Mouse (Mus musculus): ENCODE data around the gene Atp6v1g2. TPM values are rescaled to one million over a fixed set of nuclear protein-coding genes. Genes with fewer than 3 reads are reported as not detected.
A peak's percentile ranks its signal among the peaks of the same experiment; 100 is the strongest.

The Atp6v1g2 gene
- total RNA-seq (2021): 100 to 1,000 TPM; 329 to 351 TPM

DNA sequence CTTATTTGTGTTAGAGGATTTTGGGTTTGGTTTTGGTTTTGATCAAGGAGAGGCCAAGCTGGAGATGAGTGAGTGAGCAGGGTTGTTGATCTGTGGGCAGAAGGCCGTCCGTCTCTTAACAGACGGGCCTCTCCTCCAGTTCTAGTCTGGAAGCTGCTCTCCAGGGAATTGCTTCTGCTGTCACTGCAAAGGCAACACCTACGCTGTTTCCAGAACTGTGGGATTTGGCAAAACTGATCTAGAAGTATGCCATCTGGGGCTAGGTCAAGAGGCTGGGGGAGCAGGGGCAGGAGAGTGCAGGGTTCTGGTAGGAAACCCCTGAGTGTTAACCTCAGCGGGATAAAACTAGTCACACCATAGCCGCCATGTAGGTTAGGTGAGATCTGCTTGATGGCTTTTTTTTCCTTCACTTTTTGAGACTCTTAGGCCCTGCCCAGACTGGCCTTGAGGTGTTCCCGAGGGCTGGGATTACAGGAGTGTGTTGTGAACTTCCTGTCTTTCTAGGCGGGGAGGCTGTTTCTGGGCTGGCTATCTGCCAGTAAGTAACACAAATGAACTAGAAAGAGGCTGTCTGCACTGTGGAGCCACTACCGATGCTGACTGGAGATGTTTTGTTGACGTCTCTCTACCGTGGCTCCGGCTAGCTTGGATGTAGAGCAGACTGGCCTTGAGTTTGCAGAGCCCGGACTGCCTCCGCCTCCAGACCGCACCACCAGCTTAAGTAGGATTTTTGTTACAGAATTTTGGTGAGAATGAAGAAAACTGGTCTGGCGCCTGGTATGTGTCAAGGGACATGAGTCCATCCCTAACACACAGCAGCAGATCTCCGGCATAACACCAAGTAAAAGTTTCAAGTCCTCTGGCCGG is at the start of gene Atp6v1g2:
Gene Atp6v1g2, plus strand, starts transcription at position 547 of the 867 bp plus-strand sequence.
- intact Hi-C loops (cut with DNase I): no loop called here
- DNase-seq (ENCODE audit: extremely low spot score in 1 of 2, low spot score in 2 of 2): no peak

DNA sequence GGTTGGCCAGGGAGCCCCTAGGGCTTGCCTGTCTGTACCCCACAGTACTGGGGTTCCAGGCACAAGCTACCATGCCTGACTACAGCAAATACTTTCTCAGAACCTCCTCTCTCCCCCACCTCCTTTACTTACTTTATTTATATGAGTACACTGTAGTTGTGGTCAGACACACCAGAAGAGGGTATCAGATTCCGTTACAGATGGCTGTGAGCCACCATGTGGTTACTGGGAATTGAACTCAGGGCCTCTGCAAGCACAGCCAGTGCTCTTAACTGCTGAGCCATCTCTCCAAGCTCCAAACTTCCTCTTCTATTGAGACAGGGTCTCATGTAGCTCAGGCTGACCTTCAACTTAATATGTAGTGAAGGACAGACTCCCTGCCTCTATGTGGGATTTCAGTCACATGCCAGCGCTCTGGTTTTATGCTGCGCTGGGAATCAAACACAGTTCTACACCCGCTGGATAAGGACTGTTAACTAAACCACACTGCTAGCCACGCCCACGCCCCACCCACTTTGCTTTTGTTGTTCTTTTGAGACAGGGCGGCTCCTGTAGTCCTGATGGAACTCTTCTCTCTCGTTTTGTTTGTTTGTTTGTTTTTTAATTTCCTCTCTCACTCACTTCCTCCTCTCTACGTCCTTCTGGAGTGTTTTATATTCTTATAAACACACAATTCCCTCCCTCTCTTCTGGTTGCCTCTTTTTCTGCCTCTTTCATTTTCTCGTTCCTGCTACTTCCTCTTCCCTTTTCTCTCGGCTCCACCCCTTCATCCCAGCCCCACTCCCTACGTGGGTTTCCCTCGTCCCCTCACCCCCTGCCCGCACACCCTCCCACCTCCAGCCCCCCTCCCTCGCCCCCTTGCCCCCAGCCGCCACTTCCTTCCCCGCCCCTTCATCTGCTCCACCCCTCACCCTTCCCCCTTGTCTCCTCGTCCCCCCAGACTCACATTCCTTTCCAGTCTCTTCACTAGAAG is 47.5 kb upstream of the Atp6v1g2 start:
- intact Hi-C loops (cut with DNase I): no loop called here
- DNase-seq (ENCODE audit: extremely low spot score in 1 of 2, low spot score in 2 of 2): peak in 1 of 2 experiments; percentile 75

DNA sequence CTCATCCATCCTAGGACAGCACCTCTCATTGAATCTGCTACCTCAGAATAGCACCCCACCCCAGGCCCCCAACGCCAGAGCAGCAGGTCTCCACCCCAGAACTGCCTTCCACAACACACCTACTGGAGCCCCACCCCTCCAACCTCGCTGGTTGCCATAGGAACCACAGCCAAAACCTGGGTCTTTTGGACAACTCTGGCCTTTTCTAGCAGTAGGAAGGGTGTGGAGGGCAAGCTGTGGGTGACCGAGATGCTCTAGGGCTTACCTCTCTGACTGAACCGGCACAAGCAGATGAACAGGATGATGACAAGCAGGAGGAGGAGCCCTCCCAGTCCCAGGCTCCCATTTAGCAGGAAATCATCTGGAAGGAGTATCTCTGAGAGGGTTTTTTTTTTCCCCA is 46.8 kb upstream of the Atp6v1g2 start:
- DNase-seq (ENCODE audit: extremely low spot score in 1 of 2, low spot score in 2 of 2): no peak

DNA sequence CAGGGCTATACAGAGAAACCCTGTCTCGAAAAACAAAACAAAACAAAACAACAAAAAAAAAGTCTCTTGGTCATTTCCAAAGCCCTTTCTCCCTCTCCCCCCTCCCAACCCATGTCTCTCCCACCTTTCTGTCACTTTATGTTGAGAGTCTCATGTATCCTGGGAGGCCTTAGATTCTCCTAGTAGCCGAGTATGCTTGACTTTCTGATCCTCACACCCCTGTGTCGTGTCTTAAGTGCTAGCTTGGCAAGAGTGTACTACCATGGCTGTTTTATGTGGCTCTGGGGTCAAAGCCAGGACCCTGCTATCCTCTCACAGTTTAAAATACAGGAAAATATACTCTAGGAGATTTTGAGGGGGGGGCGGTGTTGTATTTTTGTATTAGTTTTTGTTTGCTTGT is 46.1 kb upstream of the Atp6v1g2 start:
- no peak for DNase-seq (ENCODE audit: extremely low spot score in 1 of 2, low spot score in 2 of 2)
- intact Hi-C loops (cut with DNase I): no loop called here

More for the DNA sequence above, 46.8 kb upstream of the Atp6v1g2 start:
- intact Hi-C loops (cut with DNase I): no loop called here

DNA sequence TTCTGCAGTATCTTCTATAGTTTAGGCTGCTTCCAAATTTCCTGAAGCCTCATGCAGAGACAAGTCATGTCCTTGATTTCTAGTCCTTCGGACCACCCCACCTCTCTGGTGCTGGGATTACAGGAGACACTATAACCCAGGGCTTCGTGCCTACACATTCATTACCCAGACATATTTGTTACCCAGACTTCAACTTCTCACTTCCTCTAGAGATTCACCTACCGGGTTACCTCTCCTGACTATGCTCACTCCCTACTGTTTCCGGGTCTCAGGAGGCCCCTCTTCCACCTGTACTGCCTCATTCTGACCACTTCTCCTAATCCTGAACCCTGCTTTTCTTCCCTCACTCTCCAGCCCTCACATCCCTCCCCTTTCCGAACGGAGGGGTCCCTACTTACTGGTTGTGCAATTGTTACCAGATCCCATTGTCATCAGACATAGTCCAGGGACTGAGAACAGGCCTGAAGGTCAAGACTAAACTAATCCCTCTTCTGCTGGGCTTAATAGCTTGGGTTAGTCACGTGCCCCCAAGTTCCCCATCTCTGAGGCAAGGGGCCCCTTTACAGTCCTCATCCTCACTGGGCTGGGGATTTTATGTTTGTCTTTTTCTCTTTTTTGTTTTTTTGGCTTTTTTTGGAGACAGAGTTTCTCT is 45.4 kb upstream of the Atp6v1g2 start, which contains the start of gene Lst1:
Gene Lst1, minus strand, starts transcription at position 481 of the 652 bp plus-strand sequence.
- no peak for DNase-seq (ENCODE audit: extremely low spot score in 1 of 2, low spot score in 2 of 2)

DNA sequence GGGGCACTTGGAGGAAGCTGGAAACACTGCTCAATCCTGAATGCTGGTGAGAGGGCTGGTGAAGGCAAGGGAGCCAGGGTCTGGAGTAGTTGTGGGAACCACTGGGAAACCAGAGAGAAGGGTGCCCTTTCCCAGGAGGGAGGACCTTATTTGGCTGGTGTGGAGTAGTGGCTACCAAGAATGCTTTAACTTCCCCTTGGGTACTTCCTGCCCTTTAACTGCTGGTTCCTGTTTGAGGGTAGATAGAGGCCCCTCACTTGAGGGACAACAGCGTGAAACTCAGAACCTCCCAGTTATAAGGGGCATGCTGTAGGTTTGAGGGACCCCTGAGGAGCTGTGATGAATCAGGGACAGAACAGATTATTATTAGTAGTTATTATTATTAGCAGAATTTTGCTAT is 44.3 kb upstream of the Atp6v1g2 start:
- intact Hi-C loops (cut with DNase I): no loop called here
- DNase-seq (ENCODE audit: extremely low spot score in 1 of 2, low spot score in 2 of 2): no peak

More for the DNA sequence above, 45.4 kb upstream of the Atp6v1g2 start, which contains the start of gene Lst1:
- intact Hi-C loops (cut with DNase I): no loop called here

DNA sequence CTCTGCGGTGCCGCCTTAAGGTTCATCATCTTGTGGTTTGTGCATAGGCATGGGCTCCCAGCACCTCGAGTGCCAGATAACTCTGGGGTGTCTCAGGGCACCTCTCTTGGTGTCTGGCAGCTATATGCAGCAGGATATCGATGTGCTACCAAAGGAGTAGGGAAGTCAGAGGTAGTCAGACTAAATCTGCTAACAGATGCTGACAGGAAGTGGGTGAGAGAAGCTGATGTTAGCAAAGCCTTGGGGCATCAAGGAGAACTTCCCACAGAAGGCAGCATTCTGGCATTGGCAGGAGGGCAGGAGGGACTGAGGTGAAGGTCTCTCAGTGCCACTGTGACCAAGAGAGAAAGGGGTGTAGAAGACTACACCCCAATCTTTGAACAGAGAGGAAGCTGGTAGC is 43.4 kb upstream of the Atp6v1g2 start:
- DNase-seq (ENCODE audit: extremely low spot score in 1 of 2, low spot score in 2 of 2): no peak
- intact Hi-C loops (cut with DNase I): no loop called here

DNA sequence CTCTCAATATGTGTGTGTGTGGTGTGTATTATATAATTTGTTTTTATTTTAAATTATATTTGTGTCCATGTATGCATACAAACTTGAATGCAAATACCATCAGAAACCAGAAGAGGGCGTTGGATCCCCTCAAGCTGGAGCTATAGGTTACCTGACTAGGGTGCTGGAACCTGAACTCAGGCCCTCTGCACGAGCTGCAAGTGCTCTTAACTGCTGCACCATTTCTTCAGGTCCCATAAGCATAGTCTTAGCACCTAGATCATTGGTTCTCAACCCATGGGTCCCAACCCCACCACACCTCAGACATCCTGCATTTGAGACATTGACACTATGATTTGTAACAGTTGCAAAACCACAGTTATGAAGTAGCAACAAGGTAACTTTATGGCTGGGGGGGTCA is 41.7 kb upstream of the Atp6v1g2 start:
- intact Hi-C loops (cut with DNase I): no loop called here
- DNase-seq (ENCODE audit: extremely low spot score in 1 of 2, low spot score in 2 of 2): no peak

DNA sequence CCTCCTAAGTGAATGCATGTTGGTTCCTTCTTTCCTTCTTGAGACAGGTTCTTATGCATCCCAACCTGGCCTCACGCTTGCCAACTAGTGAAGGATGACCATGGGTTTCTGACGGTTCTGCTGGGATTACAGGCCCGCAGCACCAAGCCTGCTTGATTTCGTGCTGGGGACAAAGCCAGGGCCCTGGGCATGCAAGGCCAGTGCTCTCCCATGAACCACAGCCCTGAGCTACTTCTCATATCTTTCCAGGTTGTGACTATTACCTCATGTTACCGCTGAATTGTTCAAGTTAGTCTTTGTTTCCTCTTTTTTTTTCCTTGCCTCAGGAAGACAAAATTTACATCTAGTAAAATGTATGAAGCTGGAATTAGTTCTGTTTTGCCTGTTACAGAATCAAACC is 40.5 kb upstream of the Atp6v1g2 start:
- DNase-seq (ENCODE audit: extremely low spot score in 1 of 2, low spot score in 2 of 2): no peak
- intact Hi-C loops (cut with DNase I): no loop called here

DNA sequence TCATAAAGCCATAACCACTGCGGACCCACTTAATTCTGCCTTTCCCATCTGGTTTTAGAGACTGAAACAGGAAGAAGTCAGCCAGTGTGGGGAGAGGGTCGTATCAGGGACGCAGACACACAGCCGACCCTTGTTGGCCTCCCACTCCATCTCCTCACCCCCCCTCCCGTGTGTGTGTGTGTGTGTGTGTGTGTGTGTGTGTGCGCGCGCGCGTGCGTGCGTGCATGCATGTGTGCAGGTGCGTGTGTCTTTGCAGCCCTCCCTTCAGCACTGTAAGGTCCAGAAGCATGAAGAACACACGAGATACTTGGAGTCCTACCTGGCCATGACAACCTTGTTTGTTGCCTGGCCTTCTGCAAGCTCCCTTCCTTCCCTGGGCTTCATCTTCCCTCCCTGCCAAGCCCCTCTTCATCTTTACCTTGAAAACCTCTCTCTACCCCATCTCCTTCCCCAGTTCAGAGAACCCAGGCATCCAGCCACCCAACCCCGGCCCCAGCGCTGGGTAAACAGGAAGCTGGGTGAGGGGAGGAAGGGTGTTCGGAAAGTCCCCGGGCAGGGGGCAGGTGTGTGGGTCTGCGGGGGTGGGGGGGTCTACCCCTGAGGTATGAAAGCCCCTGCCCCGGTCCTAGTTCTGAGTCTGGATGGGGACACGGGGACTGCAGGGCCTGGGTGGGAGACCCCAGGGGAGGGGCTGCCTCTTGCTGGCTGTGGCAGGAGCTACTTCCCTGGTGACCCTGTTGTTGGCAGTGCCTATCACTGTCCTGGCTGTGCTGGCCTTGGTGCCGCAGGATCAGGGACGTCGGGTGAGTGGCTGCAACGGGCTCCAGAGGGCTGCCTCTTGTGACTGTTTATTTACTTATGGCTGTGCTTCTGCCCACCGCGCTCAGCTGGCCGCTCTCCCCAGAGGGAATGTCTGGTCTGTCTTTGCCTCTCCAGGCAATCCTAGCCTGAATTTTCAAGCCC is 39.3 kb upstream of the Atp6v1g2 start, which contains the start of gene Ltb:
Gene Ltb, plus strand, starts transcription at position 559 of the 963 bp plus-strand sequence.
- intact Hi-C loops (cut with DNase I): no loop called here
- no peak for DNase-seq (ENCODE audit: extremely low spot score in 1 of 2, low spot score in 2 of 2)

DNA sequence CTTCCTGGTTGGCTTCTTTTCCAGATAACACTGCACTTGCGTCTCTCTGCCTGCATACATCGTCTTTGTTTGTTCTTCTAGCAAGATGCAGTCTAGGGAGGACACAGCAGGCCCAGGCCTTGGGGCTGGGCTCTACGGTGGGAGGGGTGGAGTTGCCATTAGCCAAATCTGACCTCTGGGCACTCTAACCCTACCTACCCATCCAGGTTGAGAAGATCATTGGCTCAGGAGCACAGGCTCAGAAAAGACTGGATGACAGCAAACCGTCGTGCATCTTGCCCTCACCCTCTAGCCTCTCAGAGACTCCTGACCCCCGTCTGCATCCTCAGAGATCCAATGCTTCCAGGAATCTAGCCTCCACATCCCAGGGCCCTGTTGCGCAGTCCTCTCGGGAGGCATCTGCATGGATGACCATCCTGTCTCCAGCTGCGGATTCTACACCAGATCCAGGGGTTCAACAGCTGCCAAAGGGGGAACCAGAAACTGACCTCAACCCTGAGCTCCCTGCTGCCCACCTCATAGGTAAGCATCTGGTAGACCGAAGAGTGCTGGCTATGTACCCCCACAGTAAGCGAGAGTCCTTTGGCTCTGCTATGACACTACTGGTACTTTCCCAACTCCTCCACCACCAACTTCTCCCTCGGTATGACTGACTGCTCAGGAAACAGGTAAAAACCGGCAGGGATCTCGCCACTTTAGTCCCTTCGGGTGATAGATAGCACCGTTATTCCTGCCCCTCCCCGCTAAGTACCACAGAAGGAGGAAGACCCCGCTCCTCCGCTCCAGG is 38.4 kb upstream of the Atp6v1g2 start:
- intact Hi-C loops (cut with DNase I): no loop called here
- no peak for DNase-seq (ENCODE audit: extremely low spot score in 1 of 2, low spot score in 2 of 2)

DNA sequence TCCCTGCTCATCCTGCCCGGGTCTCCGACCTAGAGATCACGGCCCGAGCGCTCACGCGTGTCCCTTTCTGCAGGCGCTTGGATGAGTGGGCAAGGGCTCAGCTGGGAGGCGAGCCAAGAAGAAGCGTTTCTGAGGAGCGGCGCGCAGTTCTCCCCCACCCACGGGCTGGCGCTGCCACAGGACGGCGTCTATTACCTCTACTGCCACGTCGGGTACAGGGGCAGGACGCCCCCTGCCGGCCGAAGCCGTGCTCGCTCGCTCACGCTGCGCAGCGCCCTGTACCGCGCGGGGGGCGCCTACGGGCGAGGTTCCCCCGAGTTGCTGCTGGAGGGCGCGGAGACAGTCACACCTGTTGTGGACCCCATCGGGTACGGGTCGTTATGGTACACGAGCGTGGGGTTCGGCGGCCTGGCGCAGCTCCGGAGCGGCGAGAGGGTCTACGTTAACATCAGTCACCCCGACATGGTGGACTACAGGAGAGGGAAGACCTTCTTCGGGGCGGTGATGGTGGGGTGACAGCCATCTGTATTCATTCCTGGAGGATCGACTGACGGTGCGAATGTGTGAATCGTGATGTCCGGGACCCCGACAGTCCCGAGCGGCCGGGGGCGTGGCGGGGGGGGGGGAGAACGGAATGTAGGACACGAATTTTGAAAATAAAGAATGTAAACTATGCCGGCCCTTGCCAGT is 37.7 kb upstream of the Atp6v1g2 start:
- intact Hi-C loops (cut with DNase I): no loop called here
- DNase-seq (ENCODE audit: extremely low spot score in 1 of 2, low spot score in 2 of 2): peak; percentile 70 to 90

DNA sequence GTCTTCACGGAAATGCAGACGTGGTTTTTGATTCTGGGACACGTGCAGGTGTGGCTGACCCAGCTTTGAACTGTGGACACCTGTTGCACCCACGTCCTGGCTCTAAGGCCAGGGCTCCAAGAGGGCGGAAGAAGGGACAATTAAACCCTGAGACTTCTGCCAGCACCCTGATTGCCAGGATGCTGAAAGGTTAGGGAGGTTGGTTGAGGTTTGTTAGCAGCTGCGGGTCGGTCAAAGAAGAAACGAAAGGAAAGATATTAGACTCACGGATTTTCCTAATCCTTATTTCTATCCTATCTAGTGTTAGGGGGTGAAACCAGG is 37.2 kb upstream of the Atp6v1g2 start:
- intact Hi-C loops (cut with DNase I): no loop called here

DNA sequence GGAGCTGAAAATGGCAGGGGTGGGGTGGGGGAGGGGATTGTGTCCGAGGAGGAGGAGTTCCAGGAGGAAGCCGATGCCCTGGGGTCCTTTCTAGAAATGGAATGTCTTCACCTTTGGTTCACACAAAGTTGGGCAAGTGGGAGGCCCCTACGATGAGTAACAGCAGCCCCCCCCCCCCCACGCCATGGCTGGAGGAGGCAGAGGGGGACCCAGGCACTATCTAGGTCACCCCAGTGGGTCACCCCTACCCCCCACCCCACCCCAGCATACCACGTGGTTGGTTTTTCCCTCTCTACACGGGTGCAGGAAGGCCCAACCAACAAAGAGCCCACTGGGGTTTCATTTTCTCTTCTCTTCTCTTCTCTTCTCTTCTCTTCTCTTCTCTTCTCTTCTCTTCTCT is 36.3 kb upstream of the Atp6v1g2 start:
- intact Hi-C loops (cut with DNase I): no loop called here

More for the DNA sequence above, 37.2 kb upstream of the Atp6v1g2 start:
- no peak for DNase-seq (ENCODE audit: extremely low spot score in 1 of 2, low spot score in 2 of 2)

DNA sequence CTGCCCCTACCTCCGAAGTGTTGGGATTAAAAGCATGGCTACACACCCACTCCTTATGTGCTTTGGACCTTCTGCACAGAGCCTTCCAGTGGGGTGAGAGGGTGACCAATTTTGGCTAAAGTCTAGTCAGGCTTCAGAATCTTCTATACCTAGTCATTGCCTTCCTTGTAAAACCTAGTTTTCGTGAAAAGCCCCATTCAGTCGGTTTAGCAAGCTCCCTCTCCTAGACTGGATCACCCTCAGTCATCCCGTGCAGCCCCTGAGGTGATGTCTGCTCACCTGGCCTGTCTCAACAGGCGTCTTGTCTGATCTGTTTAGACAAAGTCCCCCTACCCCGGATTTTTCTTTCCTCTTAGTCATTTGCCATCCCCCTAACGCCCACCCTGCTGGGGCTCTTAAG is 35.4 kb upstream of the Atp6v1g2 start:
- intact Hi-C loops (cut with DNase I): no loop called here
- no peak for DNase-seq (ENCODE audit: extremely low spot score in 1 of 2, low spot score in 2 of 2)

More for the DNA sequence above, 36.3 kb upstream of the Atp6v1g2 start:
- no peak for DNase-seq (ENCODE audit: extremely low spot score in 1 of 2, low spot score in 2 of 2)

DNA sequence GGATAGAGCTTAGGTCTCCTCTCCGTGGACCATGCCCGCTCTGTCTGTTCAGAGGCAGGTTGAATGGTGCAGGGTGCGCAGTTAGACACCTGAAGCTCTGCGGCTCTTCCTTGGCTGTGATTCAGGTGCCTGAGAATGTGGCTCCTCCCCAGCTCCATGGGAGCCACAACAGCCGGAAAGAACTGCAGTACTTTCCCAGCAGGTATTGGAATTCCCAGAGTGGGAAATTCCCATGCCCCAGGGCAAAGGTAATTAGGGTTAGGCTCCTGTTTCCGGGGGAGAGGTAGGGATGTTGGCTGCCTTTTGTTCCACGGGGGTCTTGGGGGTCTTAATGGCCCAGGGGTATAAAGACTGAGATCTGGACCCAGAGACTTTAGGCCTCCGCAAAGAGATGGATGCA is 34.5 kb upstream of the Atp6v1g2 start:
- DNase-seq (ENCODE audit: extremely low spot score in 1 of 2, low spot score in 2 of 2): no peak
- intact Hi-C loops (cut with DNase I): no loop called here

DNA sequence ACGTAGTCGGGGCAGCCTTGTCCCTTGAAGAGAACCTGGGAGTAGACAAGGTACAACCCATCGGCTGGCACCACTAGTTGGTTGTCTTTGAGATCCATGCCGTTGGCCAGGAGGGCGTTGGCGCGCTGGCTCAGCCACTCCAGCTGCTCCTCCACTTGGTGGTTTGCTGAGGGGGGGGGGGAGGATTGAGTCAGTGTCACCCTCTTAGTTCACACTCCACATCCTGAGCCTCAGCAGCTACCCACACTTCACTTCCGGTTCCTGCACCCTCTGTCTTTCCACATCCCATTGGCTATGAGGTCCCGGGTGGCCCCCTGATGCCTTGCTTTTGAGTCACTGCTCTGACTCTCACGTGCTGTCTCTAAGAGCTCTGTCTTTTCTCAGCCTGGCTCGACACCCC is 33.1 kb upstream of the Atp6v1g2 start:
- intact Hi-C loops (cut with DNase I): no loop called here
- DNase-seq (ENCODE audit: extremely low spot score in 1 of 2, low spot score in 2 of 2): no peak

Data from left cerebral cortex, postnatal 10 days (tissue).